Mouse (Mus musculus) layer of hippocampus, postnatal 36 days (tissue): ENCODE measurements around the gene Gpalpp1. TPM values are rescaled to one million over a fixed set of nuclear protein-coding genes. Genes with fewer than 3 reads are reported as not detected.

ENCODE experiments used
- DNase-seq, 2 experiments: peaks; one replicate each; pipeline ENCODE4 v3.0.0; 2022
- total RNA-seq, 2 experiments: library from RNA; stranded (reverse); gene quantifications; 2 replicates each; pipeline ENCODE4 v1.2.3; 2021

Gene Gpalpp1
- 10 to 100 TPM; 24.3 to 24.6 TPM for total RNA-seq

DNA sequence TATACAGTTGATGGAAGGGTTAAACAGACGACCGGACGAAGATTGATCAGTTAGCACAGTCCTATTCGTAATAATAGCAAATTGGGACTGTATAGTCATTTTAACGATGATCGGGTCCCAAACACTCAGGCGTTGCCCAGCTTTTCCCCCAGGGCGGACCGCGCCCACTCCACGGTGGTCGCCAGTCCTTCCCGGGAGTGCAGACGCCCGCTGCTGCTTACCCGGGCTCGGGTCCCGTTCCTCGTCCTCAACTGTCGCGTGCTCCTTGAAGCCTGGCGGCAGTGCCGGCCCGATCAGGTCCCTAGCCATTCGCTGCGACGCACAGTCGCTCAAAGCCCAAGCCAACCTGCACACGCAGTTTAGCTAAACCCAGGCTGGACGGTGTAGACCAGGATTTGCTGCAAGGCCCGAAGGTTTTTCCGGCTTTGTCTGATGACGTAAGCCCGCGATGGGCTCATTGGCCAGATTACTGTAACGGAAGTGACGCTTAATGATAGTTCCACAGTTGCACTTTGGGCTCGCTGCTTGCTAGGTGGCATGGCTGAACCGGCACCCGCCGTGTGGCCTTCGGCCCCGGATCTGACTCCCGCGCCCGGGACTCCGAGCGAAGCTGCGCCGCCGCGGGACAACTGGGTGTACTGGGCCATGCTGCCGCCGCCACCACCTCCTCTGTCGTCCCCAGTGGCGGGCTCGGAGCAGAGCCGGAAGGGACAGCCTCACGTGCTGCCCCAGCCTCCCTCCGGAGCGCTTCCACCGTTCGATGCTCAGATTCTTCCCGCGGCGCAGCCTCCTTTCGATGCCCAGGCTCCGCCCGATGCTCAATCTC lies at the start of gene Gpalpp1, which contains the start of gene Nufip1:
Gene Gpalpp1 (minus strand): TSS at position 365 of the 826 bp plus-strand sequence.
Gene Nufip1 (plus strand): TSS at position 496 of the 826 bp plus-strand sequence.
- DNase-seq, result peak; percentile 90 to 92

GRCm38 (mm10) chr14:76158192-76158785 lies 47.7 kb upstream of the Gpalpp1 start:
- DNase-seq, result no peak

- DNase-seq, result no peak
Measured at GRCm38 (mm10) chr14:76153828-76154227, 43.3 kb upstream of the Gpalpp1 start.

- DNase-seq, result no peak
Measured at GRCm38 (mm10) chr14:76153003-76153675, 42.6 kb upstream of the Gpalpp1 start.

DNA sequence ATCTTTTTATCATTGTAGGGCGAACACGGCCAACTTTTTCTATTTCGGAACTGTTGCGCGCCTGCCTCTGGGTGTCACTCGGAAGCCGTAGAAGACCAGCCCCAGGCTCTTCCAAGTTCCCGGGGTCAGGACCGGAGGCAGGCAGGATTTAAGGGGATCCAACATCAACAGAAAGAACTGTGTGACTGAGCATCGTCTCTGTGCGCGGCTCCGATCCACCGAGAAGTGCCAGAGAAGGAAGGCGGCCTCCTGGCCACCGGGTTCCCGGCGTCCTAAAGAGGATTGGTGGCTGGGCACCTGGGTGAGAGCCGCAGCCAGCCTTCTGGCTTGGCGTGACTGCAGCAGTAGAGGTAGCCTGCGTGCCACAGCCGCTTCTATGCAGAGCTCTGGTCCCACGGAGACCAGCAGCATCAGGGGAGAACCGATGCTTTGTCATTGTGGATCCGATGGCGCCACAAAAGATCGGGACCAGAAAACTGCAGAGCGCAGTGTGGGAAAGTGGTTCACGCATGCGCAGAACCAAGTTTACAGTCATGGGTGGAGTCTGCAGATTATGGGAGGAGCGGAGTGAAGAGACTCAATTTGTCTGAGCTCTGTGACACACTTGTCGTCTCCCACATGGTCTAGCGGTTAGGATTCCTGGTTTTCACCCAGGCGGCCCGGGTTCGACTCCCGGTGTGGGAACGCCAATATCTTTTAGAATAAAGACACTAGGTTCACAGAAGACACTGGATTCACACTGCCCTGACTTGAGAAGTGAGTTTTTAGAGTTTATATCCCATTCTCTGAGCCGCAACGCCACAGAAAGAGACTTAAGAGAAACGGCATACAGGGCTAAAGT lies 41.8 kb upstream of the Gpalpp1 start:
- peak; percentile 97 to 99 for DNase-seq

- no peak for DNase-seq
Measured at GRCm38 (mm10) chr14:76151820-76152161, 41.2 kb upstream of the Gpalpp1 start.

- DNase-seq, result no peak
Measured at GRCm38 (mm10) chr14:76151011-76151410, 40.5 kb upstream of the Gpalpp1 start.

GRCm38 (mm10) chr14:76150499-76150898 lies 39.9 kb upstream of the Gpalpp1 start:
- no peak for DNase-seq

- no peak for DNase-seq
Measured at GRCm38 (mm10) chr14:76149531-76150179, 39.1 kb upstream of the Gpalpp1 start.

DNA sequence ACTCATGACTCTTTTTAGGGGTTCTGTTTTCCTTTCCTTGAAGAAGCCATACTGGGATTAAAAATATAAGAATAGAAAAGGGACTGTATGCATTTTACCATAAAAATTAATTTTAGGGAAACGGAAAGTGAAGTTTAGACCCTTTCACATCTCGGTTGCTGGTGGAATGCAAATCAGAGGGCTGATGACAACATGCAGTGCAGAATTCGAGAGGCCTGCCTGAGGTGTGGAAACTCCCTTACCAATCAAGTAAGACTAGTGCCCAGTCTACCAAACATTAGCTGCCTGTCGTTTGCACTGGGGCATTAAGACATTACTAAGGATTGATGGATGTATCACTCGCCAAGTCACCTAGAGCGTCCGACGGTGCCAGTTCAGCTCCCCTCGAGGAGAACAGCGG lies 37.7 kb upstream of the Gpalpp1 start:
- no peak for DNase-seq

GRCm38 (mm10) chr14:76147061-76147460 lies 36.5 kb upstream of the Gpalpp1 start:
- no peak for DNase-seq

DNA sequence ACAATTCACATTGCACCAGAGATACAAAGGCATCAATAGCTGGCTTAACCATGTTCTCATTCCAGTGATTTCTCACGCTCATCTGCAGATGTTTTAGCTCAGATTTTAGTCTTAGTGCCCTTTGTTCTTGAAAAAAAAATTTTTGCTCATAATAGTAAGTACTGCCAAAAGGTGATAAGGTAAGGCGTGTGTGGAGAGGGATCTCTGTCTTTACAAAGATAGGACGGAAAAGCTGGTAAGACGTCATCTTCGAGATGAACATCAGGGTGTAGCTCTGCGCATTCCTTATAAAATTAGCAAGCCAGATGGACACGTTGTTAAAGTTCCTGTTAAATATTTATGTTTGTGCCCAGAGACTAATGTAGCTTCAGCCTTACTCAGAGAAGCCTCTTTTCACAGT lies 35.3 kb upstream of the Gpalpp1 start:
- DNase-seq, result no peak

DNA sequence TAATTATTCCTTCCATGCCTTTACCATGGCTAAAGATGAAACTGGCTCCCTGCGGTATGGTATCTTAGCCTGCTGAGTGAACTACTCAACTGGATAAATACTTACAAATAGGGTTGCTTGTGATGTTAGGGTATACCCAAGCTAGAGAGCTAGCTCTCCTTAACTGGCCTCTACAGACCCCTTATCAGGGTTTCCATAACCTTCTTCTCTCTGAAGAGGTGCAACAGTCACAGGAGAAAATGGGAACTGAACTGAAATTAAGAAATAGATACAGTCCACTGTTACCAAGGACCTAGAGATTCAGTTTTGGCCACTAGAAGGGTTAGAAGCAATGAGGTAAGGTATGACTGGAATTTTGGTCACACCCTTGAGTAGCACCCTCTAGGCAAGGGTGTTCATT lies 34.7 kb upstream of the Gpalpp1 start:
- no peak for DNase-seq

- no peak for DNase-seq
Measured at GRCm38 (mm10) chr14:76134975-76135374, 24.4 kb upstream of the Gpalpp1 start.

DNA sequence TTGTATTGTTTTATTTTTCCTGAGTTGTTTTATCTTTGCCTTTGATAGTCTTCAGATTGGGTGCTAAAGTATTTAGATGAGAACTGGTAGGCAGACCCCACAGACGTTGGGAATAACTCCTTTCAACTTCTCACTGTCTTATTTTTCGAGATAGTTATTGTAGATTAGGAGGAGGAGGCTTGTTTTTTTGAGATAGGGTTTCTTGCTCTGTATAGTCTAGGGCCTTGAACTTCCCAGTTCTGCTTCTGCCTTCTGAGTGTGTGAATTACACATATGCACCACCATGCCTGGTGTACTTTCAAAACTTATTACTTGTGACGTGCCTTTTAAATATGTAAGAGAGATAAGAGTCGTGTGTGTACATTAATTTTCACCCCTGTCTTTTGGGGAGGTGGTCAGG lies 17.6 kb upstream of the Gpalpp1 start:
- DNase-seq, result no peak

DNA sequence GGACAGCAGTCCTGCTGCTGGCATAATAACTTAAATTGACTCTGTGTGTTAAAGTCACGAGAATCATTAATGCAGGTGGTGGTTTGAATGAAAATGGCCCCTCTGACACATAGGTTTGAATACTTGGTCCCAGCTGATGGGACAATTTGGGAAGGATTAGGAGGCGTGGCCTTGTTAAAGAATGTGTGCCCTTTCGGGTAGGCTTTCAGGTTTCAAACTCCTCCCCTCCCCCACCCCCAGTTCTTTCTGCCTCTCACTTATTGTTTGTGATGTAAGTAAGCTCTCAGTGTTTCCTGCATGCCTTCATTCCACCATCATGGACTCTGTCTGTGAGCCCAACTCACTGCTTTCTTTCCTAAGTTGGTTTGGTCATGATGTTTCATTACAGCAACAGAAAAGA lies 16.8 kb upstream of the Gpalpp1 start:
- DNase-seq, result no peak

DNA sequence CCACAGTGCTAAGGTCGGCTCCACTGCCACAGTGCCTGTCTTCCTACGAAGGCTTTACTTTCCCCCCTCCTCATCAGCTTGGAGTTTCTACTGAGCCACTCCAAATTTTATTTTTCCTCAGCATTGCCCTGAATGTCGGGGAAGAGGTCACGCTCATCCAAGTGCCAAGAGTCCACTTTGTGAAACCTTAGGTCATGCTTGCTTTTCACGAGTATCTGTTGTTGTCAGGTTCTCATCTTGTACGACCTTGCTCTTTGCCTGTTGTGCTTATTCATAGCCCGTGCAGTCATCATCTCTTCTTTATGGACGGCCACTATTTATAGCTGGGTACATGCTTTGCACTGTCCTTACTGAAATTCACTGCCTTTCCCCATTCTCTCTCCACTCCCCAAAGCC lies 12.1 kb upstream of the Gpalpp1 start:
- no peak for DNase-seq

DNA sequence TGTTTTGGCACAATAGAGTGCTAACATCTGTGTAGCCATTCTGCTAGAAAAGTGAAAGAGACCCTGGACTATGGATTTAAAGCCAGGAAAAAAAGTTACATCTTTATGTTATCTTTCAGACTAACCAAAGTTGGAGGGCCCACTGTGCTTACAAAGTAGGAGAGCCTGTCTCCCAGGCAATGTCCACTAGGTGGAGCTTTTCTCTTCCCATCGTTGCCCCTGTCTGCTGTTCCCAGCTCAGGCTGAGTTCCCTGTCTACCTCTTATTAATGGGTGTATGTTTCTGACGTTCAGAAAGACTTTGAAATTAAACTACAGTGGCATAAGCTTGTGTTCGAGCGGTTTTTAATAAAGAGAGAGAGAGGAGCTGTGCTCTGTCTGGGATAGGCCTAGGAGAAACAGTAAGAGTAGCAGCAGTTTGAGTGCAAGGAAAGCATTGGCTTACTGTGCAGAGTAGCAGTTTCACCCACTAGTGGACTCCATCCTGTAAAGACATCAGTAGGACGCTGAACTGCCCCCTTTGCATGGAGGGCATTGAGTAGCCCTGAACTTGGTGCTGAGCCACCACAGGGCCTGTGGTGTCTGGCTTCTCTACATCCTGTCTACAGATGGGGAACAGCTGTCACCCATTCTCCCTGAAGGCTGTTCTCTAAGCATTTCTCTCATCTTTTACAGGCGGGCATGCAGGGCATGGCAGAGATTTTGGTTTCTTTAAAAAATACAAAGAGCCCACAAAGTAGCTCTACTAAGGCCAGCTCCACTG lies 11.5 kb upstream of the Gpalpp1 start:
- DNase-seq, result peak; percentile 15 to 21

GRCm38 (mm10) chr14:76120472-76120871 lies 9.9 kb upstream of the Gpalpp1 start:
- DNase-seq, result peak; percentile 8 to 34

- no peak for DNase-seq
Measured at GRCm38 (mm10) chr14:76118963-76119362, 8.4 kb upstream of the Gpalpp1 start.

- DNase-seq, result no peak
Measured at GRCm38 (mm10) chr14:76115744-76116143, 5.2 kb upstream of the Gpalpp1 start.
